Mouse (Mus musculus): ENCODE measurements at regions not wholly inside any gene's neighbourhood (a gene's known extent, or its start where the extent isn't known, plus 50 kb on each side); places are given as distances from the start of the nearest gene placed in this dataset.

GRCm38 (mm10) chr7:73147251-73147650, 228.1 kb upstream of the Rgma start:
- no peak for DNase-seq

- no peak for DNase-seq
Observed at GRCm38 (mm10) chr7:73150436-73150835, 224.9 kb upstream of the Rgma start.

GRCm38 (mm10) chr7:73151586-73152467, 223.5 kb upstream of the Rgma start:
- no peak for DNase-seq

GRCm38 (mm10) chr7:73153668-73154067, 221.6 kb upstream of the Rgma start:
- no peak for DNase-seq

GRCm38 (mm10) chr7:73158833-73159232, 216.5 kb upstream of the Rgma start:
- DNase-seq = no peak

- DNase-seq = no peak
Observed at GRCm38 (mm10) chr7:73160968-73161367, 214.3 kb upstream of the Rgma start.

- no peak for DNase-seq
Observed at GRCm38 (mm10) chr7:73163687-73164086, 211.6 kb upstream of the Rgma start.

- no peak for DNase-seq
Observed at GRCm38 (mm10) chr7:73165521-73165920, 209.8 kb upstream of the Rgma start.

- DNase-seq = no peak
Observed at GRCm38 (mm10) chr7:73169416-73169815, 205.9 kb upstream of the Rgma start.

GRCm38 (mm10) chr7:73172615-73173014, 202.7 kb upstream of the Rgma start:
- no peak for DNase-seq

GRCm38 (mm10) chr7:73183761-73184160, 191.5 kb upstream of the Rgma start:
- peak in 1 of 2 experiments; percentile 14 for DNase-seq

GRCm38 (mm10) chr7:73184208-73185070, 190.9 kb upstream of the Rgma start:
- no peak for DNase-seq

GRCm38 (mm10) chr7:73185071-73185531, 190.2 kb upstream of the Rgma start:
- no peak for DNase-seq

GRCm38 (mm10) chr7:73185591-73185990, 189.7 kb upstream of the Rgma start:
- no peak for DNase-seq

GRCm38 (mm10) chr7:73186501-73186900, 188.8 kb upstream of the Rgma start:
- DNase-seq = no peak

GRCm38 (mm10) chr7:73191388-73192278, 183.7 kb upstream of the Rgma start:
- DNase-seq = no peak

- DNase-seq = no peak
Observed at GRCm38 (mm10) chr7:73192839-73193238, 182.5 kb upstream of the Rgma start.

GRCm38 (mm10) chr7:73195306-73195705, 180.0 kb upstream of the Rgma start:
- DNase-seq = no peak

- DNase-seq = peak; percentile 46 to 56
Observed at GRCm38 (mm10) chr7:73196851-73197531, 178.3 kb upstream of the Rgma start.

- no peak for DNase-seq
Observed at GRCm38 (mm10) chr7:73198069-73198468, 177.2 kb upstream of the Rgma start.

- no peak for DNase-seq
Observed at GRCm38 (mm10) chr7:73199967-73200366, 175.3 kb upstream of the Rgma start.

GRCm38 (mm10) chr7:73201330-73201729, 174.0 kb upstream of the Rgma start:
- DNase-seq = no peak
